Mouse (Mus musculus) stomach, postnatal 0 days (tissue): Measurements from ENCODE around the gene Mier2.

Experiments used
- CTCF ChIP-seq: IDR thresholded peaks from 2 replicates; pipeline ENCODE4 v1.5.1; 2016; ENCODE audit warnings: antibody characterized with exemption, low read depth, mild to moderate bottlenecking, moderate library complexity
- EP300 ChIP-seq: optimal IDR thresholded peaks from 2 replicates; pipeline ENCODE3; 2016; ENCODE audit warnings: antibody characterized with exemption

- no peak for TF ChIP-seq CTCF
- TF ChIP-seq EP300 = no peak
Observed at GRCm38 (mm10) chr10:79586243-79586642, 31.2 kb upstream of the Mier2 start.
